Mouse (Mus musculus) CH12.LX (cell line): ENCODE data around the gene Slc6a17. TPM values are rescaled to one million over a fixed set of nuclear protein-coding genes. Genes with fewer than 3 reads are reported as not detected.

ENCODE experiments used
- DNase-seq: peaks from one replicate; pipeline ENCODE4 v3.0.0-alpha.2; 2013; ENCODE audit errors: extremely low read depth
- H3K27ac ChIP-seq: 2 replicates; pipeline ENCODE4 v1.5.1; 2012; ENCODE audit warnings: low read depth, mild to moderate bottlenecking, control low read depth, moderate library complexity; ENCODE audit not compliant: insufficient read depth
- H3K27me3 ChIP-seq: replicated peaks from 2 replicates; pipeline ENCODE3; 2012; ENCODE audit warnings: inconsistent platforms
- H3K36me3 ChIP-seq, 2 experiments: replicated peaks in 1 of 2; 2 replicates each; pipeline versions ENCODE3 to v1.6.1; 2012; ENCODE audit warnings: inconsistent platforms in 1 of 2, low read length in 1 of 2, mild to moderate bottlenecking in 1 of 2, mixed read lengths in 1 of 2, moderate library complexity in 1 of 2; ENCODE audit not compliant: control insufficient read depth in 1 of 2, insufficient read depth in 1 of 2
- H3K4me1 ChIP-seq, 2 experiments: 2 replicates each; pipeline ENCODE4 v1.6.1; 2012; ENCODE audit warnings: inconsistent platforms in 1 of 2, moderate library complexity in 1 of 2; ENCODE audit not compliant: insufficient read depth in 2 of 2, control insufficient read depth in 1 of 2
- H3K4me2 ChIP-seq: 2 replicates; pipeline ENCODE4 v1.6.1; 2012; ENCODE audit warnings: low read depth, mild to moderate bottlenecking, control low read depth; ENCODE audit not compliant: poor library complexity, insufficient read depth, severe bottlenecking
- H3K4me3 ChIP-seq, 3 experiments: fragments of 150-350 bp in 1 of 3; sonication (generic) in 1 of 3; replicated peaks in 1 of 3; 2 replicates each; pipeline versions ENCODE3 to v1.5.1; 2011 to 2012; ENCODE audit warnings: low read depth in 2 of 3, low read length in 2 of 3, mild to moderate bottlenecking in 2 of 3, moderate library complexity in 2 of 3, control low read depth in 1 of 3, improper control_type of control experiment in 1 of 3, inconsistent platforms in 1 of 3, mixed read lengths in 1 of 3; ENCODE audit not compliant: poor library complexity in 1 of 3
- H3K79me2 ChIP-seq: replicated peaks from 2 replicates; pipeline ENCODE4 v1.6.1; 2012; ENCODE audit warnings: mild to moderate bottlenecking, moderate library complexity; ENCODE audit not compliant: control insufficient read depth, poor library complexity, insufficient read depth, severe bottlenecking; ENCODE audit errors: extremely low read depth
- H3K9ac ChIP-seq: 2 replicates; pipeline ENCODE4 v1.6.1; 2012; ENCODE audit warnings: low read depth, mild to moderate bottlenecking, control low read depth, moderate library complexity; ENCODE audit not compliant: insufficient read depth
- H3K9me3 ChIP-seq: replicated peaks from 2 replicates; pipeline ENCODE3; 2012; ENCODE audit warnings: low read length, inconsistent platforms, mixed read lengths
- BHLHE40 ChIP-seq: IDR thresholded peaks from 2 replicates; pipeline ENCODE4 v1.6.1; 2011; ENCODE audit warnings: mild to moderate bottlenecking, low read depth, low read length, improper control_type of control experiment
- CHD1 ChIP-seq: IDR thresholded peaks from 2 replicates; pipeline ENCODE4 v1.6.1; 2012; ENCODE audit warnings: low read depth, low read length, improper control_type of control experiment, inconsistent platforms
- CTCF ChIP-seq, 2 experiments: IDR thresholded peaks in 1 of 2; conservative IDR thresholded peaks in 1 of 2; 2 replicates each; pipeline ENCODE4 v1.5.1; 2011 to 2012; ENCODE audit warnings: low read depth in 2 of 2, low read length in 2 of 2, improper control_type of control experiment in 1 of 2, inconsistent platforms in 1 of 2, mild to moderate bottlenecking in 1 of 2, moderate library complexity in 1 of 2
- E2F4 ChIP-seq: IDR thresholded peaks from 2 replicates; pipeline ENCODE4 v1.6.1; 2011; ENCODE audit warnings: low read depth, low read length, improper control_type of control experiment; ENCODE audit not compliant: insufficient replicate concordance
- ELF1 ChIP-seq: IDR thresholded peaks from 2 replicates; pipeline ENCODE4 v1.6.1; 2014; ENCODE audit warnings: low read depth, mild to moderate bottlenecking, inconsistent platforms, low read length, improper control_type of control experiment
- EP300 ChIP-seq: IDR thresholded peaks from 2 replicates; pipeline ENCODE4 v1.6.1; 2011; ENCODE audit warnings: low read length, improper control_type of control experiment
- GABPA ChIP-seq: IDR thresholded peaks from 2 replicates; pipeline ENCODE4 v1.6.1; 2012; ENCODE audit warnings: low read depth, low read length, improper control_type of control experiment, inconsistent platforms; ENCODE audit not compliant: insufficient replicate concordance
- JUN ChIP-seq: IDR thresholded peaks from 2 replicates; pipeline ENCODE4 v1.6.1; 2011; ENCODE audit warnings: low read depth, mild to moderate bottlenecking, low read length, improper control_type of control experiment, moderate library complexity; ENCODE audit not compliant: insufficient read depth
- JUND ChIP-seq: conservative IDR thresholded peaks from 2 replicates; pipeline ENCODE4 v1.6.1; 2011; ENCODE audit warnings: low read depth, low read length, improper control_type of control experiment
- KAT2A ChIP-seq: IDR thresholded peaks from 2 replicates; pipeline ENCODE4 v1.6.1; 2012; ENCODE audit warnings: low read length, improper control_type of control experiment, inconsistent platforms; ENCODE audit not compliant: insufficient replicate concordance
- MAFK ChIP-seq: IDR thresholded peaks from 2 replicates; pipeline ENCODE4 v1.6.1; 2011; ENCODE audit warnings: low read length, improper control_type of control experiment; ENCODE audit not compliant: insufficient replicate concordance
- MAX ChIP-seq: IDR thresholded peaks from 2 replicates; pipeline ENCODE4 v1.6.1; 2011; ENCODE audit warnings: low read length, improper control_type of control experiment
- MAZ ChIP-seq: IDR thresholded peaks from 2 replicates; pipeline ENCODE4 v1.6.1; 2012; ENCODE audit warnings: low read depth, mild to moderate bottlenecking, inconsistent platforms, low read length, improper control_type of control experiment, moderate library complexity
- MEF2A ChIP-seq: IDR thresholded peaks from 2 replicates; pipeline ENCODE4 v1.6.1; 2014; ENCODE audit warnings: low read depth, mild to moderate bottlenecking, inconsistent platforms, low read length, improper control_type of control experiment, borderline replicate concordance
- MXI1 ChIP-seq: IDR thresholded peaks from 2 replicates; pipeline ENCODE4 v1.6.1; 2011; ENCODE audit warnings: mild to moderate bottlenecking, low read depth, low read length, improper control_type of control experiment
- MYC ChIP-seq: IDR thresholded peaks from 2 replicates; pipeline ENCODE4 v1.6.1; 2011; ENCODE audit warnings: low read depth, mild to moderate bottlenecking, improper control_type of control experiment, low read length
- NELFE ChIP-seq: IDR thresholded peaks from 2 replicates; pipeline ENCODE4 v1.6.1; 2011; ENCODE audit warnings: low read depth, low read length, improper control_type of control experiment
- NRF1 ChIP-seq: IDR thresholded peaks from 2 replicates; pipeline ENCODE4 v1.6.1; 2014; ENCODE audit warnings: low read depth, mild to moderate bottlenecking, inconsistent platforms, low read length, improper control_type of control experiment, moderate library complexity
- PAX5 ChIP-seq: IDR thresholded peaks from 2 replicates; pipeline ENCODE4 v1.6.1; 2012; ENCODE audit warnings: low read length, inconsistent platforms, mixed read lengths
- RAD21 ChIP-seq: IDR thresholded peaks from 2 replicates; pipeline ENCODE4 v1.6.1; 2011; ENCODE audit warnings: low read depth, mild to moderate bottlenecking, low read length, improper control_type of control experiment, moderate library complexity
- SMC3 ChIP-seq: IDR thresholded peaks from 2 replicates; pipeline ENCODE4 v1.6.1; 2011; ENCODE audit warnings: low read depth, low read length, improper control_type of control experiment
- TBP ChIP-seq: conservative IDR thresholded peaks from 2 replicates; pipeline ENCODE4 v1.6.1; 2011; ENCODE audit warnings: low read depth, low read length, improper control_type of control experiment
- TCF12 ChIP-seq: IDR thresholded peaks from 2 replicates; pipeline ENCODE4 v1.6.1; 2014; ENCODE audit warnings: low read depth, mild to moderate bottlenecking, inconsistent platforms, low read length, improper control_type of control experiment
- UBTF ChIP-seq: IDR thresholded peaks from 2 replicates; pipeline ENCODE4 v1.6.1; 2012; ENCODE audit warnings: low read depth, mild to moderate bottlenecking, inconsistent platforms, low read length, improper control_type of control experiment, moderate library complexity
- USF1 ChIP-seq: IDR thresholded peaks from 2 replicates; pipeline ENCODE4 v1.6.1; 2014; ENCODE audit warnings: low read depth, mild to moderate bottlenecking, inconsistent platforms, low read length, improper control_type of control experiment
- ZC3H11A ChIP-seq: IDR thresholded peaks from 2 replicates; pipeline ENCODE4 v1.6.1; 2012; ENCODE audit warnings: low read depth, mild to moderate bottlenecking, inconsistent platforms, low read length, improper control_type of control experiment
- ZMIZ1 ChIP-seq: IDR thresholded peaks from 2 replicates; pipeline ENCODE4 v1.6.1; 2012; ENCODE audit warnings: low read depth, mild to moderate bottlenecking, inconsistent platforms, low read length, improper control_type of control experiment
- ZNF384 ChIP-seq: IDR thresholded peaks from 2 replicates; pipeline ENCODE4 v1.6.1; 2012; ENCODE audit warnings: low read depth, low read length, improper control_type of control experiment, inconsistent platforms
- dilution Hi-C: fragments of 300-500 bp; cut with MboI; formaldehyde crosslinking; loops from 2 replicates; pipeline ENCODE4 v1.14.3; 2020; ENCODE audit warnings: low sequenced_read_pairs; ENCODE audit not compliant: extremely low pct_unique_long_range_greater_than_20kb, extremely low pct_ligation_motif_present
- in situ Hi-C: fragments of 300-500 bp; cut with MboI; formaldehyde crosslinking; loops from 3 replicates; pipeline ENCODE4 v1.14.3; 2019; ENCODE audit warnings: low sequenced_read_pairs, low pct_ligation_motif_present, low pct_unique_long_range_greater_than_20kb, mixed read lengths
- polyA plus RNA-seq: library from polyadenylated mRNA; unstranded; fragments of >175 nt; gene quantifications from 2 replicates; pipeline ENCODE4 v1.2.1, GENCODE M21; 2012; ENCODE audit warnings: low read depth; ENCODE audit not compliant: insufficient read length
- total RNA-seq, 2 experiments: library from RNA; depleted of rRNA; stranded (reverse); fragments of 300-350 nt in 1 of 2; fragments of >200 nt in 1 of 2; gene quantifications; 2 replicates each; pipeline ENCODE4 v1.2.3; 2012 to 2014

Gene Slc6a17
- total and polyA plus RNA-seq, 3 experiments = not detected

- Histone ChIP-seq H3K36me3 (no peaks in the 10 kb centered on the region), H3K79me2 (no peaks in the 10 kb centered on the region), H3K9me3 (no peaks in the 10 kb centered on the region), H3K4me2 (no peak overlapping the region), H3K4me1 (peaks cover 0 to 13% of the 10 kb centered on the region in 2 experiments; a peak in 2 of 4 replicates), H3K27ac (no peak overlapping the region), H3K9ac (no peak overlapping the region), H3K4me3 (no peak overlapping the region), H3K27me3 (peaks cover 46% of the 10 kb centered on the region)
- dilution Hi-C loops = no loop called here
- DNase-seq = no peak
- TF ChIP-seq NELFE (no peak), ELF1 (no peak), MAX (no peak), MAZ (no peak), JUN (no peak), TBP (no peak), BHLHE40 (no peak), MYC (no peak), CHD1 (no peak), UBTF (no peak), SMC3 (no peak), CTCF (conservative IDR thresholded peaks at IDR 0.05 in 1 of 2, IDR thresholded peaks at IDR 0.05 in 1 of 2; ENCODE audit: low read depth in 2 of 2, low read length in 2 of 2) (no peak), JUND (no peak), ZNF384 (no peak), E2F4 (no peak), PAX5 (no peak), MAFK (no peak), MXI1 (no peak), GABPA (no peak), TCF12 (no peak)
- in situ Hi-C loops = no loop called here
Observed at GRCm38 (mm10) chr3:107543158-107544080, 25.6 kb upstream of the Slc6a17 start.

GRCm38 (mm10) chr3:107542584-107542983 lies 24.8 kb upstream of the Slc6a17 start:
- DNase-seq = no peak
- no peak overlapping the region for H3K4me3 ChIP-seq
- no peaks in the 10 kb centered on the region for H3K36me3 ChIP-seq
- H3K9ac ChIP-seq = no peak overlapping the region
- dilution Hi-C loops (no loop called here), in situ Hi-C loops (no loop called here)
- peaks cover 48% of the 10 kb centered on the region for H3K27me3 ChIP-seq
- peaks cover 0 to 14% of the 10 kb centered on the region in 2 experiments; a peak in 2 of 4 replicates for H3K4me1 ChIP-seq
- no peak overlapping the region; the same call in 1 of the 2 replicates for H3K4me2 ChIP-seq
- TF ChIP-seq KAT2A = no peak
- TF ChIP-seq ZC3H11A = no peak
- no peak for TF ChIP-seq MEF2A
- TF ChIP-seq TBP = no peak
- TF ChIP-seq ZMIZ1 = no peak
- no peak for TF ChIP-seq CHD1
- no peak for TF ChIP-seq ELF1
- no peak for TF ChIP-seq RAD21
- TF ChIP-seq EP300 = no peak
- no peak for TF ChIP-seq NRF1
- TF ChIP-seq JUN = no peak
- no peak for TF ChIP-seq USF1
- peaks cover 3% of the 10 kb centered on the region for H3K9me3 ChIP-seq
- H3K79me2 ChIP-seq = no peaks in the 10 kb centered on the region
- no peak overlapping the region for H3K27ac ChIP-seq
